Mouse (Mus musculus) neural tube, embryonic 11.5 days (tissue): ENCODE measurements at regions not wholly inside any gene's neighbourhood (a gene's known extent, or its start where the extent isn't known, plus 50 kb on each side); places are given as distances from the start of the nearest gene placed in this dataset.
A peak's percentile ranks its signal among the peaks of the same experiment; 100 is the strongest.

Source experiments
- ATAC-seq: fragments of 200-750 bp; cut with Nextera tagmentation; 2 replicates; pipeline ENCODE4 v1.8.0; 2017; ENCODE audit warnings: moderate number of reproducible peaks, mild to moderate bottlenecking, moderate TSS enrichment, moderate library complexity; ENCODE audit not compliant: insufficient read depth, low FRiP score, low TSS enrichment
- DNase-seq: peaks from one replicate; pipeline ENCODE4 v3.0.0-alpha.2; 2015; ENCODE audit warnings: low spot score
- H3K27ac ChIP-seq: fragments of 300-500 bp; sonication (generic); 2 replicates; pipeline ENCODE4 v1.5.1; 2014; ENCODE audit warnings: low read depth, mild to moderate bottlenecking, low read length
- H3K27me3 ChIP-seq: fragments of 300-500 bp; sonication (generic); 2 replicates; pipeline ENCODE4 v1.6.1; 2014; ENCODE audit warnings: mild to moderate bottlenecking, low read length, mixed read lengths; ENCODE audit not compliant: control insufficient read depth, insufficient read depth
- H3K36me3 ChIP-seq: fragments of 300-500 bp; sonication (generic); 2 replicates; pipeline ENCODE4 v1.6.1; 2014; ENCODE audit warnings: mild to moderate bottlenecking, low read length, moderate library complexity, mixed read lengths; ENCODE audit not compliant: control insufficient read depth, insufficient read depth
- H3K4me1 ChIP-seq: fragments of 300-500 bp; sonication (generic); 2 replicates; pipeline ENCODE4 v1.6.1; 2014; ENCODE audit warnings: low read length, mixed read lengths; ENCODE audit not compliant: control insufficient read depth, insufficient read depth
- H3K4me2 ChIP-seq: fragments of 300-500 bp; sonication (generic); 2 replicates; pipeline ENCODE4 v1.6.1; 2014; ENCODE audit warnings: low read depth, mild to moderate bottlenecking, moderate library complexity
- H3K4me3 ChIP-seq: fragments of 300-500 bp; sonication (generic); 2 replicates; pipeline ENCODE4 v1.5.1; 2014; ENCODE audit warnings: low read depth, low read length
- H3K9ac ChIP-seq: fragments of 300-500 bp; sonication (generic); 2 replicates; pipeline ENCODE4 v1.6.1; 2014; ENCODE audit warnings: mild to moderate bottlenecking, low read length
- H3K9me3 ChIP-seq: fragments of 300-500 bp; sonication (generic); 2 replicates; pipeline ENCODE4 v1.6.1; 2016; ENCODE audit warnings: low read length; ENCODE audit not compliant: control insufficient read depth
- WGBS: fragments of 180-500 bp; shearing (Covaris S2); extraction: QIAGEN DNeasy Blood & Tissue Kit; methylation state at CpG from one replicate; pipeline ENCODE4 v1.1.7; 2014; 5-methylcytosine and 5-hydroxymethylcytosine counted together

DNA sequence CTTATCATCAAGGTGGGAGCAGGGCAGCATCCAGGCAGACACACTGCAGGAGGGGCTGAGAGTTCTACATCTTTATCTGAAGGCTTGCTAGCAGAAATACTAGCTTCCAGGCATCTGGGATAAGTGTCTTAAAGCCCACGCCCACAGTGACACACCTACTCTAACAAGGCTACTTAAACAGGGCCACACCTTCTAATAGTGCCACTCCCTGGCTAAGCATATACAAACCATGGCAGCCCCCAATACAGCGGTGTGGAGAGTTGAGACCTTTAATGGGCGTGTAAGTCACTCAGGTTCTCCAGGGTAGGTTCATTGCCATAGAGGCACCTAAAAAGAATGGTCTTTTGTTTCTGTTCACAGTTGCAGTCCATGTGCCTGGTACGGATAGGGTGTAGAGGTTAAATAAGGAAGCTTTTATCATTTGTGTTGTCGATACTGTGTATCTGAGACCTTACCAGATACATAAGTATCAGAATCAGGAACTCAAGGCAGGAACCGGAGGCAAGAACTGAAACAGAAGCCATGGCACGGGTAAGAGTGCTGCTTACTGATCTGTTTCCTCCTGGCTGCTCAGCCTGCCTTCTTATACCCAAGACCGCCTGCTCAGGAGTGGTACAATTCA, 69.0 kb upstream of the Atrnl1 start:
- Histone ChIP-seq H3K4me3 (no peak overlapping the region), H3K4me2 (no peak overlapping the region), H3K4me1 (no peaks in the 10 kb centered on the region), H3K27me3 (no peaks in the 10 kb centered on the region), H3K36me3 (no peaks in the 10 kb centered on the region), H3K9me3 (no peaks in the 10 kb centered on the region), H3K27ac (no peak overlapping the region), H3K9ac (no peak overlapping the region)
- DNase-seq, result no peak
- 91% methylated on average over 8 of the region's 8 CpGs for WGBS
- no peak for ATAC-seq

DNA sequence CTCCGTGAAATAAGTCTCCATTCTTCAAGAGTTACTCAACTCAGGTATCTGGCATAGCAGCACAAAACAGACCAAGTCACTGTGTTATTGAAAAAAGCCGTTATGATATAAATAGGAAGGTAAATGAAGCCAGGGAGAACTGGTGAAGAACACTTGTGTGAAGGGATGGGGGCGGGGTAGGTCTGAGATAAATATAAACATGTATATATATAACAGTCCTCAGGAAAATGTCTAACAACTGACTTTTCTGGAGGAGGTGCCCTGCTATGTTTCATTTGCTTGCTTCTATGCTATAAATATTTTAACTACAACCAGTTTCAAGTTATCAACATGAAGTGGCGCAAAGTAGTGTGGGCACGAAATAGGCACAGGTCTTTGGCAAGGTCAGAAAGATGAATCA, 68.3 kb upstream of the Atrnl1 start:
- WGBS, result 93% methylated on average over 5 of the region's 5 CpGs
- no peak for ATAC-seq

DNA sequence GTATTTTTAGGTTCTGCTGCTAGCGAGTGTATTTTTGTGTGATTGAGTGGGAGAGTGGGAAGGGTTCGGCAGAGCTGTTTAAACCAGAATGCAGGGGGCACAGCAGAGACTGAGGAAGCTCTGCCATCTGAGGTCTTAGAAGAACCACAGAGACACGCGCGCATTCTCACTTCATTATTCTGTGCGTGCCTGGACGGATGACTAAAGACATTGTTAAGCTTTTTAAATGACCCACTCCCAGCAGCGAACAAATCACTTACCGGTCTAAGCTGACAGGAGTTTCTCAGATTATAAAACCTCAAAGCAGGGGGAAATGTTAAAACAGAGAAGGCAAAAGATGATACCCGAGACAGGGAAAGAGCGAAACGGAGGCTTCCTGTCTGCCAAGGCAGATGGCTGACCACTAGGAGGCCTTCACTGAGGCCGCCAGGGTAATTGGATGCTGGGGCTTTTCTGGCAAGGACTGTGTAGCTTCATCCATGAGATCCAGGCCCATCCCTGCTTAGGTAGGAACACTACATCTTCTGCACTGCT, 67.1 kb upstream of the Atrnl1 start:
- Histone ChIP-seq H3K36me3 (no peaks in the 10 kb centered on the region), H3K9me3 (no peaks in the 10 kb centered on the region), H3K9ac (no peak overlapping the region; the same call in 1 of the 2 replicates), H3K27ac (no peak overlapping the region), H3K27me3 (no peaks in the 10 kb centered on the region), H3K4me2 (peak overlapping the region; percentile 23), H3K4me1 (no peaks in the 10 kb centered on the region), H3K4me3 (no peak overlapping the region)
- no peak for ATAC-seq
- DNase-seq, result peak; percentile 47
- WGBS, result 26% methylated on average over 13 of the region's 13 CpGs

More for the DNA sequence above, 68.3 kb upstream of the Atrnl1 start:
- H3K9ac ChIP-seq, result no peak overlapping the region
- H3K27ac ChIP-seq, result no peak overlapping the region
- DNase-seq, result no peak
- H3K4me3 ChIP-seq, result no peak overlapping the region
- no peaks in the 10 kb centered on the region for H3K27me3 ChIP-seq
- no peak overlapping the region for H3K4me2 ChIP-seq
- H3K4me1 ChIP-seq, result no peaks in the 10 kb centered on the region
- no peaks in the 10 kb centered on the region for H3K9me3 ChIP-seq
- no peaks in the 10 kb centered on the region for H3K36me3 ChIP-seq

DNA sequence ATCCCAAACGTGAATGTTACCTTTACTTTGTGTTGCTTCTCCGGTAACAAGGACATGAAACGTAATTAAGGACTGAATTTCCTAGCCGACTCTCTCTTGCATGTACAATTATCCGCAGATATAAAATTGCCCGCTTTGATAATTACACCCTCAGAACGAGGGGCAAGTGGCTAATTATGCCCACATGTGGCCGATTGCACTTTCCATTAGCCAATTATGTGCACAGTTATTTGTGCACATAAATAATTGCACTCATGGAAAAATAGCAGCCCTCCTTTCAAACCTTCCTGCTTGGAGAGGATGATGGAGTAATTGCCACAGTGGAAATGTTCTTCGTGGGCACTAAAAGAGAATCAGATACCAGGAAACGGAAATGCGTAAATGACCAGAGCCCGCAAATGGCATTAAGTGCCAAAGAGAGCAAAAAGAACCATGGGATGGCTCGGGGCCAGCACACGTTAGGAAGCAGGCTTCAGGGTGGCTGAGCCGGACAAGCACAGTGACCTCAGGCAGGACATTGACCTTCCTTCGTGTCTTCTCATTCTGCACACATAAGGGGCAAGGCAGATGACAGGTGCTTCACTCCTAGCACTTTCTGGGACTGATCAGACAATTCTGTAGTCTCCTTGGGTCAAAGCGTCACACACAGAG, 66.5 kb upstream of the Atrnl1 start:
- no peaks in the 10 kb centered on the region for H3K9me3 ChIP-seq
- DNase-seq (no peak), ATAC-seq (no peak)
- no peaks in the 10 kb centered on the region for H3K27me3 ChIP-seq
- WGBS, result 83% methylated on average over 17 of the region's 17 CpGs
- H3K27ac ChIP-seq, result no peak overlapping the region
- H3K4me3 ChIP-seq, result no peak overlapping the region
- no peaks in the 10 kb centered on the region for H3K4me1 ChIP-seq
- no peak overlapping the region for H3K9ac ChIP-seq
- H3K4me2 ChIP-seq, result no peak overlapping the region
- no peaks in the 10 kb centered on the region for H3K36me3 ChIP-seq

DNA sequence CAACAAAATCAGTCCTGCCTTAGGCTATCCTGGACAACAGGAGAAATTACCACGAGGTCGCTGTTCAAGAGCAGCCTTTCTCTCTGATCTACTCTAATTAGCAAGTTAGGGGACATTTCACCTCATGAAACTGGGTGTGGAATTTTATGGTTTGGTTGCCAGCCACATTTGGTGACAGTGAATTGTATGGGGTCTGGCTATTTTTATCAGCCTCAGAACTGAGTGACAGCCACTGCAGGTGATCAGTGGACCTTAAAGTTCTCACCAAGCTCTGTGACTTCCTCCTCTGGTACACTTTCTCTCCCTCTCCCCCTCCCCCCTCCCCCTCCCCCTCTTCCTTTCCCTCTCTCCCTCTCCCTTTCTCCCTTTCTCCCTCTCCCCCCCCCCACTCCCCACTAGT, 65.8 kb upstream of the Atrnl1 start:
- Histone ChIP-seq H3K4me1 (no peaks in the 10 kb centered on the region), H3K9me3 (no peaks in the 10 kb centered on the region), H3K27ac (no peak overlapping the region), H3K36me3 (no peaks in the 10 kb centered on the region), H3K9ac (no peak overlapping the region), H3K4me2 (no peak overlapping the region), H3K27me3 (no peaks in the 10 kb centered on the region), H3K4me3 (no peak overlapping the region)
- WGBS, result 76% methylated on average over 2 of the region's 2 CpGs
- DNase-seq (no peak), ATAC-seq (no peak)

DNA sequence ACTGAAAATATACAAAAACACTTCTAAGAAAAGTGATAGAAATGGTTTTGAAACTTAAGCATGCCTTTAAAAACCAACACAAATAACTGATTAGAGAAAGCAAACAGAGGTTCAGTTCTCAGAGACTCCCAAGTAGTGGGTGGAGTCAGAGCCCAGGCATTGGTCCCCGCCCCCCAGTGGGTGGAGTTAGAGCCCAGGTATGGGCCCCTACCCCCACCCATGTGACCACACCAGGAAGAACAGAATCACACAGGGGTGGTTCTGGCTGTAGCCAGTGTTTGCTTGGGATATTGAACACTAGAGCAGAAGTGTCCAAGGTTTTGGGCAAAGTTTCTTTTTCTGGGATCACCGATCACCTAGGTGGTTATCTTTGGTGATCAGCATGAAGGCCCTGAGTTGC, 64.8 kb upstream of the Atrnl1 start:
- no peaks in the 10 kb centered on the region for H3K4me1 ChIP-seq
- no peaks in the 10 kb centered on the region for H3K9me3 ChIP-seq
- no peaks in the 10 kb centered on the region for H3K27me3 ChIP-seq
- WGBS, result 75% methylated on average over 2 of the region's 2 CpGs
- no peak overlapping the region for H3K4me3 ChIP-seq
- H3K36me3 ChIP-seq, result no peaks in the 10 kb centered on the region
- ATAC-seq (no peak), DNase-seq (no peak)
- H3K27ac ChIP-seq, result no peak overlapping the region
- no peak overlapping the region for H3K4me2 ChIP-seq
- no peak overlapping the region for H3K9ac ChIP-seq

DNA sequence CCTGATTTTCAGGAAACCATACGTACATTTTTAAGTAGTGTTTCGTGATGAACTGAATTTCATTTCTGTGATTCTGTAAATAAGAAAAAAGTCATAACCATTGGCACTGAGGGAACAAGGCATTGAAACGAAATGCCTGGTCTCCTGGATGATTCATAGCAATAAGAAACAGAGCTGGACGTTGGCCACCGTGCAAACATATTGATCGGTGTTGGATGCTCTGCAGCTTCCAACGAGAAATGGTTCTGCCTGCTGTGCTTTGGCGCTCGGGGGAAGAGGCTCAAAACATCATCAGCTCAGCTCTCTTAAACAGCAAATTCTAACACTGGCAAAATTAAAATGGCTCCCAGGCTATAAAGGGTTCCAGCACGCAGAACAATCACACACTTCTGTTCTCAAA, 64.3 kb upstream of the Atrnl1 start:
- Histone ChIP-seq H3K4me1 (no peaks in the 10 kb centered on the region), H3K27ac (no peak overlapping the region), H3K27me3 (no peaks in the 10 kb centered on the region), H3K4me3 (no peak overlapping the region), H3K36me3 (no peaks in the 10 kb centered on the region), H3K9me3 (no peaks in the 10 kb centered on the region), H3K9ac (no peak overlapping the region), H3K4me2 (no peak overlapping the region)
- WGBS, result 87% methylated on average over 10 of the region's 10 CpGs
- ATAC-seq (no peak), DNase-seq (no peak)

DNA sequence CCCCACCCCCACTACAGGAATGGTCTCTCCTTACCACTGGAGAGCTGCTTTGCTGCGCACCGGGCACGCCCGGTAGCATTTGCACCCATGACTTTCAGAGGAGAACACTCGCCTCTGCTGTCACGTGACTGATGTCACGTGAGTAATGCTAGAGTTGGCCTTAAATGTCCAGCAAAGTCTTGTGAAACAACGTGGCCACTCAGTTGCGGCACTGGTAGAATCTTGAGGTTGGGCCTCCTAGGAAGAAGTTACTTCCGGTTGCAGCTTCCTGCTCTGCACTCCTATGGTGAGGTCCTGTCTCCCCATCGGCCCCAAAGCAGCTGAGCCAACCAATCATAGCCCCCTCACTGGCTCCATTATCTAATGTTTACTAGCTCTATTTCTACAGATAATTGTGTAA, 62.7 kb upstream of the Atrnl1 start:
- Histone ChIP-seq H3K4me3 (no peak overlapping the region), H3K27ac (no peak overlapping the region), H3K9ac (no peak overlapping the region), H3K4me1 (no peaks in the 10 kb centered on the region), H3K9me3 (no peaks in the 10 kb centered on the region), H3K4me2 (no peak overlapping the region), H3K27me3 (no peaks in the 10 kb centered on the region), H3K36me3 (no peaks in the 10 kb centered on the region)
- ATAC-seq, result no peak
- 92% methylated on average over 11 of the region's 11 CpGs for WGBS
- no peak for DNase-seq

DNA sequence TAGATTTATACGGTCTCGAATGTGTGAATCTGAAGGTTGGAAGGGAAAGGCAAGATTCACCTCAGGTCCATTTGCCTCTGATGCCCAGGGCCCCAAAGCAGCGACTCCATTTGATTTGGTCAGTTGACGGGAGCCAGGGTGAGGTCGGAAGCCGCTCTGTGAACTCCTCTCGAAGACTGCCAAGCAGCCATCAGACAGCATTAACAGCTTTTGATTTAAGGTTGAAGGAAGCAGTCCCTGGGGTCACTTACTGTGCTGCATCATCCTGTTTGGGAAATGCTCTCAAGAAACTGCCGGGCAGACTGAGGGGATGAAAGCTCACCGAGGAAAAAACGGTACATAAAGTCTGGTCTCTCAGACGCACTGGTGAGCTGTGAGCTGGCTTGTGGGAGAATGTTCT, 62.2 kb upstream of the Atrnl1 start:
- DNase-seq, result no peak
- no peaks in the 10 kb centered on the region for H3K4me1 ChIP-seq
- H3K27me3 ChIP-seq, result no peaks in the 10 kb centered on the region
- H3K27ac ChIP-seq, result no peak overlapping the region
- H3K4me2 ChIP-seq, result no peak overlapping the region
- H3K9me3 ChIP-seq, result no peaks in the 10 kb centered on the region
- no peak for ATAC-seq
- WGBS, result 78% methylated on average over 11 of the region's 11 CpGs
- no peak overlapping the region for H3K9ac ChIP-seq
- no peaks in the 10 kb centered on the region for H3K36me3 ChIP-seq
- H3K4me3 ChIP-seq, result no peak overlapping the region
